Mouse (Mus musculus) retina, embryonic 14.5 days (tissue): ENCODE results near the gene Fhit.
A peak's percentile ranks its signal among the peaks of the same experiment; 100 is the strongest.

Experiments used
- DNase-seq: peaks from one replicate; pipeline ENCODE4 v3.0.0-alpha.2; 2015; ENCODE audit warnings: low spot score

Gene Fhit

DNA sequence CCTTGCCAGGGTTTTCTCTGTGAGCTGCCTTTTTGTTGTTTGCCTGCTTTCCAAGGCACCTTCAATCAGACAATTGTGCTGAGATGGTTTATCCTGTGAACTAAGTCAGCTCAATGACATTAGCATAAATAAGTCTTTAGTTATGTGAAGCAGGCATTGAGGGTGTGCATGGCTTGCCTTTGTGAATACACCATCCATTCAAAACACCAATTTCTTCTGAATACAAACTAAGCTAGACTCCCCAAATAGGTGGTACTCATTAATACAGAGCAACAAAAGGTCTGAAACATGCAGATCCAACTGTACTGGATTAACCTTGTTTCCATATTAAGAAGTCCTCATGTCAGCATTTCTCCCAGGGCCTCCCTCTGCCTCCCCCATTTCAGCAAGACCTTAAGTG is 1561.6 kb downstream of the Fhit start:
- no peak for DNase-seq

DNA sequence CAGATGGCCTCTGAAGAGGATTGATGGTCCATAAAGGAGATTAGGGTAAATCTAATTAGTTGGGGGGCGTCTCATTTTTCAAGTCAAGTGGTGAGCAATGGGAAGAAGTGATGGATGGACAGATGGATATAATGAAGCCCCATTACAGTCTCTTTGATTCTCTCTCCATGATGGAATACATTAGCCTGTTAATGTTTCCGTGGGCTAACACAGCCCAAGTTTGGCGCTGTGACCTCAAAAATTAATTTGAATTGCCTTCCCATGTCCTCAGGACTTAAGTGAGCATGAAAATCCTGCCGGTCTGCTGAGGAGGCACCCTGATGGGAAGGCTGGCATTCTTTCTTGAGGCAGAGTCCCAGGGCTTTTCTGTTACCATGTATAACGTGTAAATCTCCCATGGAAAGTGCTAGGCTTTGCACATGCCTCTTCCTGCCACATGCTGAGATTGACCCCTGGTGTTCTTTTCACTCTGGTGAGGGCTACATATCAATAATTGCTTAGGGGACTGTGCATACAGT is 1564.3 kb downstream of the Fhit start:
- peak; percentile 72 for DNase-seq

DNA sequence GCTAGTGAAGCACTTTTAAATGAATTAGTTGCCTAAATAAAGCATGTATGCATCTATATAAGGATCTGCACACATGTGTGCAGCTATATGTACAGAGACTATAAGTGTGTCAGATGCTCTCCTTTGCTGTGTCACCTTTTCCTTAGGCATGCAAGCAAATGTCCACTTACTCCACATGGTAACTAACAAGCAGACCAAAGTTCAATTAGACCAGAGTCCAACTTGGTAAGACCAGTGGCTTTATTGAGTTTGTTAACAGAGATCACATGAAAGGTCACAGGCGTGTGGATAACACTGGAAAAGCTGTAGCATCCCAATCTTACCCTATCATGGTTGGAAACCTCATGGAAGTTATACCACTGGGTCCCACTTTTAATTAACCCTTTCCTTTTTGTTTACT is 1572.7 kb downstream of the Fhit start:
- no peak for DNase-seq

DNA sequence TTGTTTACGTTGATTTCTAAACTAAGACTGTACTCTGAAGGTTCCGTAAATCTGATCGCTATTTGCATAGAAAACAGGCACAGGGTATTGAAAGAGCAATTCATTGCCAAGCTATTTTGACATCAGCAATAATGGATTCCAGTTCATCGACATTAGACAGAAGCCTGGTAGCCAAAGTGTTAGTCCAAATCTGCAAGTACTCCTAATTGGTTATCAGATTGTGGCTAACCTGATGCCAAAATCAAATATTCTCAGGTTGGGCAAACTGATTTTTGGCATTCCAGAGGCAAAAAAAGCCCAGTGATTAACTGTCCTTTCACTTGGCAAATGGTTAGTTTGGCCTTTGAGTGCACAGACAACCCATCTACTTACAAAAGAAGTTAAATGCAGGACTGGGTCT is 1573.9 kb downstream of the Fhit start:
- DNase-seq, result no peak

DNA sequence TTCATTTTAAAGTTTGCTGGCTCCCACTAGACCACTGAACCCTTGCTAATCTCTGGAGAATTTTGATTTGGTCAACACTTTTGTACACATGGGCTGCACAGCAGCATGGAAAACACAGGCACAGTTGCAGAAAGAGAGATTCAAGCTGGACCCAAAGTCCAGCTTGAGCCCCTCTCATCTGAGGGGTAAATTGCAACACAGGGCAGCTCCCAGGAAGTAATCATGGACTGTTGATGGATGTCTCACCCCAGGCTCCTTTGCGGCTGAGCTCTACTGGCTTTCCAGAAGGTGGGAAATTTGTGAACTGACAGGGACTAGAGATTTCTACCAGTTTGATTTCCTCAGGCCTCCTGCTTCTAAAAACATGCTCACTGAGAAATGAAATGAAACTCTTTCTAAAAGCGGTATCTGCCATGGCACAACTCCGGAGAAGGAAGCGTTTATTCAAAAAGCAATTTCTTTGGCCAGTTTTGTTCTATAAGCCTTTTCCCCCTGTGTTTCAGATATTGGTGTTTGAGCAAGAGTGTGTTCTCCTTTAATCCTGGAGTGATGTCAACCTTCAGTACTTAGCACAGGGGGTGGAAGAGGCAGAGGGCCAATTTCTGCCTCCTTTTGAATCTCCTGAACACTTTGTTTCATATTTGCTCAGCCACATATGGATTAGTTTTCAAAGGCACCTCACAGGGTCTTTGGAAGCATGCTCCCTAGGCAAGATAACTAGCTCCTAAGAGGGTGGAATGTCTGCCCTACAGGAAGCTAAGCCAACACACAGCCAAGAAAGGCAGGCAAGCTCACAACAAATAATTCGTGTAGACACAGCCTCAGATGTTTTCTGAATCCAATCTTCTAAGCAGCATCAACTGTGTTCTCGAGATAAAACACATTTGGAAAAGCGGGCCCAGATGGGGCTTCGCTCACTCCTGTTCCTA is 1578.3 kb downstream of the Fhit start:
- no peak for DNase-seq

DNA sequence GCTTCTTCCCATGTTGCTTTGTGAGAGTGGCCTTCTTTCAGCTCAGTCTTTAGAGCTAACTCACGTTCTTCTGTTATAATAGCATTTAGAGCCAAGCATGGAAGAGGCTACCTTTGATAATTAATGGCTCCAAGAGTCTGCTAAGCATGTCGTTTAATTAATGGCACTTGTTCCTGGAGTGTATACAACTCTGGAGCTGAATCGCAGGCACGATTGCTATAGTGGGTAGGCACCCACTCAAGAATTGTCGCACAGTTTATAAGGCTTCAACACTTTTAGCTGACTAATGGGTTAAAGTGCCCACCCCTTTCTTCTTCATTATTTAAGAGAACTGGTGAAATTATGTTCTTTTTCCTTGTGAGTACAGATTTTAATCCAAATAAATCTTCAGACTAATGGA is 1605.5 kb downstream of the Fhit start:
- no peak for DNase-seq

DNA sequence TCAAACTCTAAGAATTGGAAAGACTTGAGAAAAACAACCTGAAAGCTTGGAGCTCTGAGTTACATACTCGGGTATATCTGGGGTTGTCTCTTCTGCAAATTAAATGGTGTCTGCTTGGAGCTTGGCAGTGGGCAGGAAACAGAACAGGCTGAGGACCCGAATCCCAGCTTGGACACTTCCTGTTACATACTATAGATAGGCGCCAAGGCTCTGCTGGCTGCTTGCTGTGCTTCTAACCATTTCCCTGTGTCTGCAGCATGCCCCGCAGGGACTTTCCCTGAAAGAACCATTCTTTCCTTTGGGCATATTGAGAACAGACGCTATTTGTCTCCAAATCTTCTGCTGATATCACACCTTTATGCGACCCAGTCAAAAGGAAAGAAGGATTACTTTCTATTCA is 1606.0 kb downstream of the Fhit start:
- DNase-seq, result no peak

DNA sequence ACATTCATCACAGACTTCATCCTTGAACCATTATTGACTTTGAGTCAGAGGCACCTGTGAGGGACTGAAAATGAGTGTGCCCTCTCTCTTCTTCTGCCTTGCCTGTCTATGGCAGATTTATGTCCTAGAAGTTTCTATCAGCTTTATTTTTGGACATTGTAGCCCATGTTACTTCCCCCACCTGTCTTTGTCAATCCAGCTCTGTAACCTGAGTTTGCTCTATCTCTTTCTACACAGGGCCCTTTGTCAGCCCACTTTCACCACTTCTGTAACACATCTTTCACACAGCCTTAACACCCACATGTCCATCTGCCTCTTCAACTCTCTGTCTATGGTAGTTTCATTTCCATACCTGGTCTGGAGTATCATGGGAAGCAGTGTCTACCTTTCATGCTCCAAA is 1609.7 kb downstream of the Fhit start:
- DNase-seq, result no peak

DNA sequence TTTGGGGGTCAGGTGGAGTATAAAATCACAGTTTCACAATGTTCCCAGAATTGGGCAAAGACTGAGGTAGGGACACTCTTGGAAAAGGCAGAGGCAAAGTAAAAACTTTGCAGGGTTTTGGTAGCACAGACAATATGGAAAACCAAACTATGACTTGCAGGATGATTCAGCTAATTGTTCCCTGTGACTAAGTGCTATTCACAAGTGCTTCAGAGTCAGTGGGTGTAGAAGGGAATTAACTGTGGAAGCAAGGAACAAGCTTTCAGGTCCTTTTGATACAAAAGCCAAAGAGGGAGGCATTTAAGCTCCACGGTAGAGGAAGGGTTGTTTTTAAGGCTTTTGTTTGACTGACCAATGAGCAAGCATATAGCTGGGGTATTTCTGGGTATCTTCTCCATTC is 1613.9 kb downstream of the Fhit start:
- DNase-seq, result no peak

DNA sequence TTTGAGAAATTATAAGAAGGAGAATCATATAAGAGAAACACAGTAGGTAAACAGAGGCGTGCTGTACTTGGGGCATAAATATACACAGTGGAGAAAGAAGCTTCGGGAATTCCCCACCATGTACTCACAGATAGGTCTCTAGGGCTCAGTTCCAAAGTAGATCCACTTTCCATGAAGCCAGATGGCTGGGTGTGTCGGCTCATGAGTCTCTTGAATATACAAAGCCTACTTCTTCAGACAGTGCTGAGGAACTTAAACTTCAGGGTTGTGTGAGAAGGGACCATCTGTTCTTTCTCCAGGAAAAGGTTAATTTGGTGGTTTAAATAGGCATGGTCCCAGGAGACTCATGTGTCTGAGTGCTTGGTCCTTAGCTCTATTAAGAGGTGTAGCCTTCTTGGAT is 1617.5 kb downstream of the Fhit start:
- DNase-seq, result no peak

DNA sequence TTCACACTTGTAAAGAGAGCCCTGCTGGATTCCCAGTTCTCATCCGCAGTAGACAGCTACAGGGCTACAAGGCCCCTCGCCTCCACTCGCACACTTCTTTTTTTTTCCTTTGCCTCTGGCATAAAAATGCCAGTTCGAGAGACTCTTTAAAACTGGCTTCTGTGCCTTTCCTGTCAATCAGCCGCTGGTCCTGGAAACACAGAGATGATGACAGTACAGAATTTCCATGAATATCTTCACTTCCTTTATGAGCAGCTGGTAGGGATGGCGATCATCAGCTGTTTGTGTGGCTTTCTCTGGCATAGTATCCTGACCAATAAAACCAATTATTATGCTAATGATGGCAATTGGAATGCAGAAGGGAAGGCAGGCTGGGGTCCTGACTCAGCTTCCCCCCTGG is 1626.3 kb downstream of the Fhit start:
- no peak for DNase-seq

DNA sequence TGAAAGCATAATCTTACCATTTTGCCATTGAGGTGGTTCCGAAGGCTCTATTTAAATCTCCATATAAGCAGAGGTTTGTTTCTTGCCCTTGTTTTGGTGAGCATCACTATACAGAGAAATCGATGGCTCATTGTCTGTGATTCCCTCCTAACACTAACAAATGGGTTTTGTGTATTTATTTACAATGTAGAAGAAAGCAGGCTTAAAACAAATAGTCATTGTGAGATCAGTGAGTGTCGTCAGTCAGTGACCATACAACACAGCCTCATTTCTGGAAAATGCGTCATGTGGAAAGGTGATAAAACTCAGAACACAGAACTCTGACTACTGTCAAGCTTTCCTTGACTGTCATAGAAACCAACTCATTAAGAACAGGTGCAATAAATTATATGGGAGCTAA is 1632.6 kb downstream of the Fhit start:
- no peak for DNase-seq

DNA sequence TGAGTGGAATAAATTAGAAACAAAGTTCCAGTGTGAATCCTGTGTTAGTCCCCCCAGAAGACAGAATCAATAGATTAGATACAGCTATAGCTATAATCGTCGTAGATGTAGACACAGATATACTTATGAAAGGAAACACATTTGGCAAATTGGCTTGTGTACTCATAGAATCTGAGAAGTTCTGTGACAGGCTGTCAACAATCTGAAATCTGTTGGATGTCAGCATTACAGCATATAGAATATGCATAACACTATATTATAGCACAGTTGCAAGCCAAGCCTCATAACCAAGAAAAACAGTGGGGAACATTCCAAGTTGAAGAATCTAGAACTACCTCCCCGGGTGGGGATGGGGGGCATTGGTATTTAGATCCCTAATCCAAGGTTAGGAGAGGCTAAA is 1635.7 kb downstream of the Fhit start:
- no peak for DNase-seq

DNA sequence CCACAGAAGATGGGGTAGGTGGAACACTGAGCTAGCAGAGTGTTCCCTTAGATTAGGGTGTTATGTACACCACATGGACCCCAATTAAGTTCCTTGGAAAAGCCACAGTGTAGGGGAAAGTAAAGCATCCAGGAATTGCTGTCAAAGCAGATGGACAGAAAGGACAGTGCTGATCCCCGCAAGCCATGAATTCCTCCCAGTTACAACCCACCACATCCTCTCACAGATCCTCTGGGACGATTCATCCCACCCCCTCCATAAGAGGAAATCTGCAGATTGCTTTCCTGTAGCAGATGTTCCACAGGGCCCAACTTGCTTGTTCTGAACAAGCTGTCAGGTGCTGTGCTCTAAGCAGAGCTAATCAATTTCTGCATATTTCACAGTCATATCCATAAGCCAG is 1644.2 kb downstream of the Fhit start:
- DNase-seq, result no peak

DNA sequence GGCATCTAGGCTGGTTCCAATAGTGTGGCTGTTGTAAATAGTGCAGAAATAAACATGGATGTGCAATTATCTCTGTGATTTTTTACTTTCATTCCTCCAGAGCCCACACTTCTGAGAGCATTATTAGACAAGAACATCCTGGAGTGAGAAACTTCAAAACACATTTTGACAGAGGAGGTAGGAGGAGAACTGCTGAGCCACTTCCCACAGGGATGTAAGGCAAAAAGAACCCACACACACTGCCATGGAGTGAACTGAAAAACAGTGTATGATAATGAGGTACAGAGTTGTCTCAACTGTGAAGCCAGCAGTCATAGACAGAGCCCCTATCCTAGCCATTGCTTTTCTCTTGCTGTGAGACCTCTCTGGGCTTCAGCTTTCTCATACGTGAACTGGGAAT is 1652.2 kb downstream of the Fhit start:
- no peak for DNase-seq
